Mouse (Mus musculus) C2C12 (cell line): ENCODE measurements around the gene Slc39a9.

Source experiments
- CEBPB ChIP-seq: IDR thresholded peaks from one replicate; pipeline ENCODE4 v1.6.1; 2011; ENCODE audit warnings: low read depth, mild to moderate bottlenecking, control low read depth, moderate library complexity
- CTCF ChIP-seq: IDR thresholded peaks from one replicate; pipeline ENCODE4 v1.5.1; 2011; ENCODE audit not compliant: control insufficient read depth, insufficient read depth, insufficient read length
- MAX ChIP-seq: IDR thresholded peaks from one replicate; pipeline ENCODE4 v1.6.1; 2011; ENCODE audit warnings: mild to moderate bottlenecking, control low read depth
- MYOD1 ChIP-seq: IDR thresholded peaks from one replicate; pipeline ENCODE4 v1.6.1; 2011; ENCODE audit warnings: low read depth; ENCODE audit not compliant: control insufficient read depth, insufficient read length
- MYOG ChIP-seq: IDR thresholded peaks from one replicate; pipeline ENCODE4 v1.6.1; 2011; ENCODE audit not compliant: control insufficient read depth, insufficient read length; ENCODE audit errors: extremely low read depth
- USF1 ChIP-seq: IDR thresholded peaks from one replicate; pipeline ENCODE4 v1.6.1; 2011; ENCODE audit warnings: low read depth, mild to moderate bottlenecking, control low read depth, moderate library complexity

GRCm38 (mm10) chr12:80692269-80692972, 48.7 kb downstream of the Slc39a9 start, which contains the start of gene Plekhd1:
- TF ChIP-seq CTCF (no peak), USF1 (no peak), CEBPB (no peak), MYOG (no peak), MYOD1 (no peak), MAX (no peak)
